1 mouse cellular context compared by ENCODE assay signal in genomic region chr5:115341314-115342165, GRCm38 (mm10).
TF ChIP-seq lines count a peak whose summit lies in the region.

No protein-coding gene starts in this region.

TF ChIP-seq in MEL, 35 proteins besides CTCF, POLR2A, EP300 and RAD21 (continued from another document):
- TF ChIP-seq KAT2A (conservative IDR thresholded peaks at IDR 0.05; ENCODE audit: low read depth, low read length) (no peak), RCOR1 (IDR thresholded peaks at IDR 0.05; ENCODE audit: low read depth, low read length) (no peak), NRF1 (IDR thresholded peaks at IDR 0.05; ENCODE audit: insufficient read depth, low read depth, low read length, poor library complexity, severe bottlenecking) (no peak), ETS1 (IDR thresholded peaks at IDR 0.05; ENCODE audit: low read depth, low read length) (peak; percentile 88), BHLHE40 (IDR thresholded peaks at IDR 0.05; ENCODE audit: borderline replicate concordance, low read depth, low read length) (no peak), GABPA (IDR thresholded peaks at IDR 0.05; ENCODE audit: low read depth, low read length) (no peak), MEF2A (IDR thresholded peaks at IDR 0.05; ENCODE audit: extremely low read depth, insufficient replicate concordance, low read depth, low read length, poor library complexity, severe bottlenecking) (no peak), ZMIZ1 (IDR thresholded peaks at IDR 0.05; ENCODE audit: low read depth, low read length) (0 out of 2 replicates have a peak, but pooled peaks have one; percentile 8), MAX (IDR thresholded peaks at IDR 0.05; ENCODE audit: low read length) (no peak), MAZ (IDR thresholded peaks at IDR 0.05; ENCODE audit: low read depth, low read length) (no peak), POLR2AphosphoS2 (IDR thresholded peaks at IDR 0.05; ENCODE audit: low read length) (no peak; the same call in 1 of the 2 replicates), JUND (IDR thresholded peaks at IDR 0.05; ENCODE audit: low read depth, low read length) (no peak), SMC3 (IDR thresholded peaks at IDR 0.05; ENCODE audit: low read depth, low read length) (no peak), ZC3H11A (IDR thresholded peaks at IDR 0.05; ENCODE audit: low read depth, low read length) (no peak), CHD1 (IDR thresholded peaks at IDR 0.05; ENCODE audit: low read depth, low read length) (no peak), CHD2 (IDR thresholded peaks at IDR 0.05; ENCODE audit: low read length) (no peak), MXI1 (IDR thresholded peaks at IDR 0.05; ENCODE audit: low read depth, low read length) (no peak), ELF1 (IDR thresholded peaks at IDR 0.05; ENCODE audit: low read depth, low read length) (0 out of 2 replicates have a peak, but pooled peaks have one; percentile 27), GATA1 (IDR thresholded peaks at IDR 0.05; ENCODE audit: low read depth, low read length) (peak; percentile 54), SIN3A (IDR thresholded peaks at IDR 0.05; ENCODE audit: low read length) (peak; percentile 20; the same call in 1 of the 2 replicates), MYC (IDR thresholded peaks at IDR 0.05; ENCODE audit: low read depth, low read length) (peak; percentile 39; the same call in 1 of the 2 replicates), MAFK (IDR thresholded peaks at IDR 0.05; ENCODE audit: borderline replicate concordance, low read depth, low read length) (peak; percentile 60; the same call in 1 of the 2 replicates), TBP (IDR thresholded peaks at IDR 0.05; ENCODE audit: low read depth, low read length) (no peak), ZKSCAN1 (IDR thresholded peaks at IDR 0.05; ENCODE audit: low read depth, low read length) (no peak), USF2 (IDR thresholded peaks at IDR 0.05; ENCODE audit: borderline replicate concordance in 1 of 2, insufficient read depth in 1 of 2, low read depth in 1 of 2, low read length in 2 of 2) (no peak), USF1 (IDR thresholded peaks at IDR 0.05; ENCODE audit: low read depth, low read length) (no peak), TCF12 (IDR thresholded peaks at IDR 0.05; ENCODE audit: low read depth, low read length) (peak; percentile 56; the same call in 1 of the 2 replicates)
